Mouse (Mus musculus) hindbrain, embryonic 11.5 days (tissue): ENCODE data around the gene Atxn7. TPM values are rescaled to one million over a fixed set of nuclear protein-coding genes. Genes with fewer than 3 reads are reported as not detected.

Experiments
- ATAC-seq: fragments of 200-750 bp; cut with Nextera tagmentation; 2 replicates; pipeline ENCODE4 v1.8.0; 2017; ENCODE audit warnings: mild to moderate bottlenecking, moderate TSS enrichment, moderate library complexity; ENCODE audit not compliant: low FRiP score
- DNase-seq: peaks from one replicate; pipeline ENCODE4 v3.0.0-alpha.2; 2015; ENCODE audit warnings: low spot score
- H3K27ac ChIP-seq: fragments of 300-500 bp; sonication (generic); 2 replicates; pipeline ENCODE4 v1.5.1; 2014; ENCODE audit warnings: mild to moderate bottlenecking, low read depth, low read length
- H3K27me3 ChIP-seq: fragments of 300-500 bp; sonication (generic); 2 replicates; pipeline ENCODE4 v1.6.1; 2014; ENCODE audit warnings: mild to moderate bottlenecking, low read length, moderate library complexity, mixed read lengths; ENCODE audit not compliant: control insufficient read depth, insufficient read depth
- H3K36me3 ChIP-seq: fragments of 300-500 bp; sonication (generic); 2 replicates; pipeline ENCODE4 v1.6.1; 2014; ENCODE audit warnings: mild to moderate bottlenecking, low read length, moderate library complexity, mixed read lengths; ENCODE audit not compliant: control insufficient read depth, insufficient read depth
- H3K4me1 ChIP-seq: fragments of 300-500 bp; sonication (generic); replicated peaks from 2 replicates; pipeline ENCODE4 v1.6.1; 2014; ENCODE audit warnings: low read length, mixed read lengths; ENCODE audit not compliant: control insufficient read depth, insufficient read depth
- H3K4me2 ChIP-seq: fragments of 300-500 bp; sonication (generic); replicated peaks from 2 replicates; pipeline ENCODE4 v1.6.1; 2014; ENCODE audit warnings: mild to moderate bottlenecking, low read depth, low read length
- H3K4me3 ChIP-seq: fragments of 300-500 bp; sonication (generic); 2 replicates; pipeline ENCODE4 v1.5.1; 2014; ENCODE audit warnings: low read depth, low read length
- H3K9ac ChIP-seq: fragments of 300-500 bp; sonication (generic); 2 replicates; pipeline ENCODE4 v1.6.1; 2014; ENCODE audit warnings: low read depth, low read length
- H3K9me3 ChIP-seq: fragments of 300-500 bp; sonication (generic); 2 replicates; pipeline ENCODE4 v1.6.1; 2016; ENCODE audit warnings: low read length; ENCODE audit not compliant: control insufficient read depth
- WGBS: fragments of 180-500 bp; shearing (Covaris S2); extraction: QIAGEN DNeasy Blood & Tissue Kit; methylation state at CpG from one replicate; pipeline ENCODE4 v1.1.7; 2014; 5-methylcytosine and 5-hydroxymethylcytosine counted together
- polyA plus RNA-seq: library from polyadenylated mRNA; unstranded; fragments of >200 nt; fragmentation: Nextera tagmentation; extraction: Ambion mirVana; gene quantifications from 2 replicates; pipeline ENCODE4 v1.2.1, GENCODE M21; 2014

Gene Atxn7
- polyA plus RNA-seq, 1 experiment from 2014 or later: 6.3 TPM

DNA sequence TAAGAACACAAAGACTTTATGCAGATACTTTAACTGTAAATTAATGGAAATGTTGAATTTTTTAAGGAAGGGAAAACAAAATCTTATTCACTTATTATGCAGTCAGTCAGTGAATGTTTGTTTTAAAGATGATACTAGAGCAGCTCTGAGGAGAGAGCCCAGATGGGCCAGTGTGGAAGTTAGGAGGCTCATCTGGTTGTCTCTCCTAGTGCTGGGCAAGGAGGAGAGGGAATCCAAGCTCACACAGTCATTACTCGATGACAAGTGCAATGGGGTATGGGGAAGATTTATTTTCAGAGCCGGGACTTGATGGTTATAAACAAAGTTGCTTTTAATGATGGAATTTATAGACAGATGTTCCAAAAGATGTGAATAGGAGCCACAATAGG is 143.7 kb downstream of the Atxn7 start:
- 87% methylated on average over 2 of the region's 2 CpGs for WGBS
- H3K4me3 ChIP-seq: no peak overlapping the region
- no peaks in the 10 kb centered on the region for H3K9me3 ChIP-seq
- H3K9ac ChIP-seq: no peak overlapping the region
- DNase-seq (no peak), ATAC-seq (no peak)
- no peaks in the 10 kb centered on the region for H3K27me3 ChIP-seq
- no peaks in the 10 kb centered on the region for H3K4me1 ChIP-seq
- no peak overlapping the region for H3K4me2 ChIP-seq
- no peak overlapping the region for H3K27ac ChIP-seq
- H3K36me3 ChIP-seq: 0 out of 2 replicates have a peak, but pooled peaks cover 5% of the 10 kb centered on the region

DNA sequence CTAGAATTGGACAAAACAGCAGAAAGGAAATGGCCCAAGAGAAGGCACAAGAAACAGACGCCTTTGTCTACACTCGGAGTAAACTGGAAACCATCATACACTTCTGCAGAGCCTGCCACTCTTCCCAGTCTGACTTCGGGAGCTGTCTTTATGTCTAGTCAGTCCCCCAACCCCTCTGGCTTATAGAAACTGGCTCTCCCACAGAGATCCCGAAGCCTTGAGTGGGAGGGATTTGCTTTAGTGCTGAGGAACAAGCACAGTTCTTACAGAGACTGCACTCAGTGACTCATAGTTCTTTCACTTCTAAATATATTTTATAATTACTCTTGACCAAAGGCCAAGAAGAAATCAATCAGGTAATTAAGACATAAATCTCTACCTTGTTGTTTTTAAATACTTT is 149.5 kb downstream of the Atxn7 start:
- H3K27ac ChIP-seq: no peak overlapping the region
- no peaks in the 10 kb centered on the region for H3K27me3 ChIP-seq
- H3K4me2 ChIP-seq: no peak overlapping the region
- no peaks in the 10 kb centered on the region for H3K36me3 ChIP-seq
- no peak overlapping the region for H3K4me3 ChIP-seq
- no peaks in the 10 kb centered on the region for H3K4me1 ChIP-seq
- no peaks in the 10 kb centered on the region for H3K9me3 ChIP-seq
- DNase-seq (no peak), ATAC-seq (no peak)
- 80% methylated on average over 4 of the region's 4 CpGs for WGBS
- no peak overlapping the region for H3K9ac ChIP-seq

DNA sequence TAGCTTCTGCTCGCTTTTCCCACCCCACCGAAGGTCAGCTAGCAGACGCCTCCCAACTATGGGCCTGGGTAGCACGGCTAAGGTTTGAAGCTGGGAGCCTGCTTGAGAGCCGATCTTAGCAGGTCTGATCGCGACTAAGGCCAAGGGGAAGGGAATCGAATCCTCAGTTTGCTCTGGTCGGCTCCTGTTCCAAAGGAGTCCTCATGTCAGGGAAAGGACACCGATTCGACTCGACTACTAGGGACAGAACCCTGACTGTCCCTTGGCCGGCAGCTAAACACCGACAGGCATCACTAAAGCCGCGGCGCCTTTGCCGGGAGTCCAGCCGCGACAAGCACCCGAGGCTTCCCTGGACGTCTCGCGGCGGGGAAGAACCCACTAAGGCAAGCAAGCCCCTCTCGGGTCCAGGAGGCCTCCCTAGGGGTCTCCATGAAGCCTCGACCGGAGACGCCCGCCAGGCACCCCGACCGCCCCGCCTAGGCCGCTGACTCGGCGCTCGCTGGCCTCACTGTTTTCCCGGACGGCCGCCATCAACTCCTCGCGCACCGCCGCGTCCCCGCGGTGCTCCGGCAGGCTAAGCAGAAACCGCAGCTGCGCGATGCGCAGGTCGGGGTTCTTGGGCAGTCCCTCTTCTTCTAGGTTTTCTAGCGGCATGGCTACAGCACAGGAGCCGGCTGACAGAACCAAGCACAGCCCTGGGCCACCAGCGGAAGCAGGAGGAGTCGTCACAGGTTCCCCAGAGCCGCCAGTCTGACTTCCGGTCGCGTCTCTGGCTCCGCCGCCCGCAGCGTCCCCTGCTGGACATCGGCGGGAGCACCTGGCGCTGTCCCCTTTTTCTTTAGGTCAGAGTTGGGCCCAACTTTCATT is 159.2 kb downstream of the Atxn7 start, which contains the start of gene Psmd6:
TSS of gene Psmd6 (minus strand) at position 755 of the 867 bp plus-strand sequence.
- Histone ChIP-seq H3K27me3 (no peaks in the 10 kb centered on the region), H3K9me3 (no peaks in the 10 kb centered on the region), H3K4me2 (peak within 1 kb of the TSS; percentile 83), H3K4me1 (0 out of 2 replicates have a peak, but pooled peaks cover 3% of the 10 kb centered on the region), H3K27ac (peak within 1 kb of the TSS; percentile 75), H3K36me3 (no peaks in the 10 kb centered on the region), H3K4me3 (peak within 1 kb of the TSS; percentile 94), H3K9ac (peak within 1 kb of the TSS; percentile 89)
- DNase-seq (peak; percentile 91), ATAC-seq (peak; percentile 98)
- 1% methylated on average over 68 of the region's 68 CpGs for WGBS

Other genes starting within 250 kb of the Atxn7 start
- gene Gm281, start 47.0 kb upstream of the Atxn7 start, polyA plus RNA-seq: not detected in 2 replicates
- gene Thoc7, start 412 bp downstream of the Atxn7 start, polyA plus RNA-seq: 253 TPM in 2 replicates
- 314 and 332 TPM in 2 replicates for gene Psmd6, start 159.5 kb downstream of the Atxn7 start, polyA plus RNA-seq
- not detected in 2 replicates for gene Olfr720, start 225.4 kb downstream of the Atxn7 start, polyA plus RNA-seq